Mouse (Mus musculus): Measurements from ENCODE around the gene Gm26992.
"Not testable (repeated sequence)": the region's sequence is repeated elsewhere in the genome, so short reads cannot be mapped to it uniquely, and the experiment has no call there.

The Gm26992 gene

DNA sequence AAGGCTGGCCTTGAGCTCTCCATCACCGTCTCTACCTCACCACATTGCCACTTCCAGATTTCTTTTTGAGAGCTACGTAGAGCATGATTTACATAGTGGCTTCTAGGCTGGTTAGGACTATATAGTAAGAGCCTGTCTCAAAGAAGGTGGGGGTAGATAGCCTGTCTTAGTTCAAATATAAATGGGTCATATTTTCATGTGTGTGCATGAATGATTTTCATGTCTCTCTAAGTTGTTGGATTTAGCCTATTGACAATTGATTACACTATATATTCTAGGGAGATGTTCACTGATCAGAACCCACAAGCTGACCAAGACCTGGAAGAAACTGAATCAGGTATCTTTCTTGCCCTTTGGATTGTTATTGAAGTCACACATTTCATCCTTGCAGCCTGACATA lies at the start of gene Gm26992:
Gm26992 (plus strand) TSS at position 301 of the 400 bp plus-strand sequence.
- DNase-seq (ENCODE audit: low spot score in 2 of 2): no peak

DNA sequence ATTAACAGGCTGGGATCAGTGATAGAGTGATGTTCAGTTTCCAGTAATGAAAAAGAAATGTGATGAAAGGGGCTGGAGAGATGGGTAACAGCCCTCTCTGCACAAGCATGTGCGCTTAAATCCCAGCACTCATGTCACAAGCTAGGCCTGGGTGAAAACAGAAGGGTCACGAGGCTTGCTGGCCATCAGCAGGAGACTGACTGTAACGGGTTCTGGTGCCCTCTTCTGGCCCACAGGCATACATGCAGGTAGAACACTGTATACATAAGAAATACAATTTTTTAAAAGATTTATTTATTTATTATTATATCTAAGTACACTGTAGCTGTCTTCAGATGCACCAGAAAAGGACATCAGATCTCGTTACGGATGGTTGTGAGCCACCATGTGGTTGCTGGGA lies 47.6 kb upstream of the Gm26992 start:
- DNase-seq (ENCODE audit: low spot score in 2 of 2): no peak

DNA sequence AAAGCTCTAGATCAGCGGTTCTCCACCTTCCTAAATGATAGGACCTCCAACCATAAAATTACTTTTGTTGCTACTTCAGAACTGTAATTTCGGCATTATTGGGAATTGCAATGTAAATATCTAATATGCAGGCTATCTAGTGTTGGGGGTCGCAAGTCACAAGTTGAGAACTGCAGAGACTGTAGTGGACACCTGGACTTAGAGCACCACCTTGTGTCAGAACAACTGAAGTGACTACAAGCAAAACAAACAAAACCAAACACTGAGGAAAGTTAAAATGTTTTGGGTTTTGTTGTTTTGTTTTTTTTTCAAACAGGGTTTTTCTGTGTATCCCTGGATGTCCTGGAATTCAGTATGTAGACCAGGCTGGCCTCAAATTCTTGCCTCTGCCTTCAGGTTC lies 37.3 kb upstream of the Gm26992 start:
- DNase-seq (ENCODE audit: low spot score in 2 of 2): no peak

DNA sequence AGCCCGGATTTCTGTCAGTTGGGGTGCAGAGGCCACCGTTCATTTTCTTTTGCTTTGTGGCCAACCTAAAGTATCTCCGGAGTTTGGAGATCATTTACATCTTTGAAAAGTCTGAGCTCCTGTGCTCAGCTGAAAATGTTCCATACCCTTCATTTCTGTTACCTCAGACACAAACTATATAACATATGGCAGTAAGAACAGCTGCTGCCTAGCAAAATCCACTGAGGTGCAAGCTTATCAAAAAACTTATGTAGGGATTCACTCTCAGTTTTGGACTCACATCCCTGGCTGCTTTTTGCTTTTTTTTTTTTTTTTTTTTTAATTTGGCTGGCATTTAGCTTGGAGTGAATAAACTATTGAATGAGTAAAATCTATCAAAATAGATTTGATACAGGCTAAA lies 33.7 kb upstream of the Gm26992 start:
- no peak for DNase-seq (ENCODE audit: low spot score in 2 of 2)

DNA sequence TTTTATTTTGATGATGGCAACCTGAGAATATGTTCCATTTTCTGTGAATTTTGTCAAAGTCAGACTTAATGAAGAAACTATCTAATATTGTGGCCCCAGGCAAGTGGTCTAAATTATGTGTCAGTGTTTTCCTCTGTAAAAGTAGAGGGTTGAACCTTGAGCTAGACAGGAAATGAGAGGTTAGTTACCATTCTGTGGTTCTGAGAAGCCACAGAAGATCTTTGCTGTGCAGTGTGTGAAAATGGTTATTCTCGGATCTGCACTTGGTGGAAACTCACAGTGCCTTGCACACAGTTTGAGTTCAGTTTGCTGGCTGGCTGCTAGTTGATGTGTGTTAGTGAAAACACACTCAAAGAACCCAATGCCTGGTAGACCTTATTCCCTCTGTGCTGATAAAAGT lies 28.0 kb upstream of the Gm26992 start:
- DNase-seq (ENCODE audit: low spot score in 2 of 2): peak; percentile 0 to 48

DNA sequence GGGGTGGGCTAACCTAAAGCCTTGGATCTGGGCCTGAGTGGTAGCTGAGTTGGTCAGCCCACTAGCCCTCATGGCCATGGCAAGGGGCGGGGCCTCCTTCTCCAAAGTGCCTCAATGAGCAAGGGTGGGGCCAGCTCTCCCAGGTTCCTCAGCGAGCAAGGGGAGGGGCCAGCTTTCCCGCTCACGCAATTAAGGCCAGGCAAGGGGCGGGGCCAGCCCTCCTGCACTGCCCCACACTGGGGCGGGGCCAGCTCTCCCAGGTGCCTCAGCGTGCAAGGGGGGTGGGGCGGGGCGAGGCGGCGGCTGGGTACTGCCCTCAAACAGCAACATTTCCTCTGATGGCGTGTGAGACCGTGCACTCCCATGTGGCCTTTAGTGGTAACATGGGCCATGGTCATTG lies 16.8 kb upstream of the Gm26992 start:
- DNase-seq (ENCODE audit: low spot score in 2 of 2): no peak

DNA sequence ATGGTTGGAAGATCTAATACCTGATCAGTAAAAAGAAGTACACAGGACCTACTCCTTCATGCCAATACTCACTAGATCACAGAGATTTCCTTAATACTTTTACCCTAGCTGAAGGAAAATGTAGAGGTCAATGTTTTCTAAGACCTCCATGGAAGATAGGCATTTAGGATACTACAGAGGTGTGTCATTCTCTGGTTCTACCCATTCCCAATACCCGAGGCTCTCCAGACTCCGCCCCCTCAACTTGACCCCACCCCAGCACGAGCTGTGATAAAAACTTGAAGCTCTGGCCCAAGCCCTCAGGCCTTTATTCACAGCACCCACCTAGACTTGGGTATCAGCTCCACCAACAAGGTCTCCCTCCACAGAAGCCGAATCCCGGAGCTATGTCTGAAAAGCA lies 7.6 kb upstream of the Gm26992 start, which contains the start of gene Tsx:
Tsx (plus strand) TSS at position 301 of the 400 bp plus-strand sequence.
- DNase-seq (ENCODE audit: low spot score in 2 of 2): no peak

DNA sequence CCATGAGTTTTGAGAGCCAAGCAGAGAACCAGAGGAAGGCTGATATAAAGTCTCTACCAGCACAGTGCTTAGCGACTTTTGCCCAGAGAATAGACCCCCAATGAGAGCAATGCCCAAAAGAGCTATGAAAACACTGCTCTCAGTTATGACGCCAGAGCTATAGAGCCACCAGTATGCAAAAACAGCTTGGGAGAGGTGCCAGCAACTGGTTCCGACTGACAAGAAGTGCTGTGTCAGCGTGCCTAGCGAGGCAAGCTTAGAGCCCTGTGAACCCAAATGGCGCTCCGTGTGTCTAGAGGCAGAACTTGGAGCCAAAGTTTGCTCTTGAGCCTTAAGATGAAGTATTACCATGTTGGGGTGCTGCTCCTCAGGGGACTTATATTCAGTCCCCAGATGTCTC lies 5.9 kb downstream of the Gm26992 start:
- no peak for DNase-seq (ENCODE audit: low spot score in 2 of 2)

DNA sequence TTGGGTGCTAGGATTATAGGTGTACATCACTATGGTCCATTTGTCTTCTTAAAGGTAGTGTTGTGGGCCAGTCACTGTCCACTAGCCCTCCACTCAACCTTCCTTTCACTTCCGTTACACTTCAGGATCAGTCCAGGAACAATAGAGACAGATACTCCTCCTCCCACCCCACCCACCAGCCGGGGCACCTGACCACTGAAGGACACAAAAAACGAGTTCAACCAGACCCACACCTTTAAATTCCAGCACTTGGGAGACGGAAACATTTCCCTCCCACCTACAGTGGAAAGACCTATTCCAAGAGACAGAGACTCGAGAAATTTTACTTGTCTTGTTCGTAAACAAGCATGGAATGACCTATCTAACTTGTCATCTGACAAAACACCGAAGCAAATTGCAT lies 10.5 kb downstream of the Gm26992 start:
- DNase-seq (ENCODE audit: low spot score in 2 of 2): no peak

DNA sequence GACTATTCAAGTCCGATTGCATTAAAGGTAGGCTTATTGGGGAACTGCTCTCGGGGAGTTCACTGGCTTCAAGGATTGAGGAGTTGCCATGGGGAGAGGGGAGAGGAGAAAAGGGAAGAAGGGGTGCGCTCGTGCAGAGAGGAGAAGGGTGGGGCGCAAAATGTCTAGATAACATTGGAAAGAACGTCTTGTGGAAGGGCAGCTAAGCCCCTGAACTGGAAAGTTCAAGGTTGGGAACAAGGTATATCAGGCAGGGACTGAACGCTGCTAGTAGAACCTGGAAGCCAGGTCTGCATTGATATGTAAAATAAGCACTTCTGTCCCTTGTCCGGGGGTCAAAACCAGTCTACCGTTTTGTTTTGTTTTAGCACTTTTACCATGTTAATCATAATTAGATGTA lies 16.2 kb downstream of the Gm26992 start:
- DNase-seq (ENCODE audit: low spot score in 2 of 2): no peak

DNA sequence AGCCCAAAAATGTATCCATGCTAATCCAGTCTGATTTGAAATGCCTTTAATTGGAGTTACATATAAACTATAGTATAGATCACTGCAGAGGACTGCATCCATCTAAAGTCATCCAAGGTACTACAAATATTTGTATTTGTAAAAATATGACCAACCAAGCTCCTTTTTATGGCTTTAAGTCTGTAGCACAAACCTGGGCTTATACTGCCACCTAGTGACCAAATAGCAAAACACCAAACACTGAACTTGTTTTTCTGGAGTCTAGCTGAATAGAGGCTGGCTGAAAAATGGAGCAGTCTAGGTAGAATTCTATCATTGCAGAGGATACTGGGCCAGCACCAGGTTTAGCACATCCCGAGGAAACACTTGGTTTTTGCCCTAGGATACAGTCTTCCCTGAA lies 19.0 kb downstream of the Gm26992 start:
- peak; percentile 22 to 49 for DNase-seq (ENCODE audit: low spot score in 2 of 2)

DNA sequence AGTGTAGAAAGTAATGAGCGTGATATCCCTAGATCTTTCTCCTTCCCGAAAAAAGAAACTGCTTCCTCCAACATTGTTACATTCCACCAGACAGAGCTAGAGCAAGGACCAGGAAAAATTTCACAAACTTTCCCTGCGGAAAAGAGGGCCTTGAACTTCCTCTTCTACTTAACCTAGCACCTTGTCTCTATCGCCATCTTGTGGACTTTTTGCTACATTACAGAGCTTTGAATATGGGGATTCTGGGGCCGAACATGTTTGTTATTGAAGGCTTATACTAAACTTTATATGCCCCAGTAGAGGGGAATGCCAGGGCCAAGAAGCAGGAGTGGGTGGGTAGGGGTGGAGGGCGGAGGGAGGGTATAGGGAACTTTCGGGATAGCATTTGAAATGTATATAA lies 21.9 kb downstream of the Gm26992 start:
- peak; percentile 8 to 29 for DNase-seq (ENCODE audit: low spot score in 2 of 2)

DNA sequence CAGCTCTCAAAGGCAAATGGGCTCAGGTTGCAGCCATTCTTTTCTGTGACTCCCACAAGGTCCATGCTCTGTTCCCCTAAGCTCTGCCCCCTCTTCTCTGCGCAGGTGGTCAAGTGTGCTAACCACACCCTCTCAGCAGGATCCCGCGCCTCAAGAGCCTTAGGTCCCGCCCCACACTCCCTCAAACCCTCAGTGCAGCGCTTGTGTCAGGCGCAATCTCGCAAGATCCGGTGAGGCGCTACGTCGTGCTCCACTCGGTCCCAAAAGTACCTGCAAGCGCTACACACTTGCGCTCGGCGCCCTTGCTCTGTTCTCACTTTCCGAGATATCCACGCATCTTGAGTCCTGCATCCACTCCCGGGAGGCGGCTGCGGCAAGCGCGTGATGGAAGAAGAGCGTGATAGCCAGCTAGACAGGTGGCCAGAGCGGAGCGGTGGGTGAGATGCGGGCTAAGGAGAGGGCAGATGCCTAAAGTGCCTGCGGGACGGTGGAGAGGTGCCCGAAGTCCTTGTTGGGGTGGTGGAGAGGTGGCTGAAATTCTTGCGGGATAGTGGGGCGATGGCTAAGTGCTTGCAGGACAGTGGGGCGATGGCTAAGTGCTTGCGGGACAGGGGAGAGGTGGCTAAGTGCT lies 25.8 kb downstream of the Gm26992 start:
- peak; percentile 5 to 63 for DNase-seq (ENCODE audit: low spot score in 2 of 2)

DNA sequence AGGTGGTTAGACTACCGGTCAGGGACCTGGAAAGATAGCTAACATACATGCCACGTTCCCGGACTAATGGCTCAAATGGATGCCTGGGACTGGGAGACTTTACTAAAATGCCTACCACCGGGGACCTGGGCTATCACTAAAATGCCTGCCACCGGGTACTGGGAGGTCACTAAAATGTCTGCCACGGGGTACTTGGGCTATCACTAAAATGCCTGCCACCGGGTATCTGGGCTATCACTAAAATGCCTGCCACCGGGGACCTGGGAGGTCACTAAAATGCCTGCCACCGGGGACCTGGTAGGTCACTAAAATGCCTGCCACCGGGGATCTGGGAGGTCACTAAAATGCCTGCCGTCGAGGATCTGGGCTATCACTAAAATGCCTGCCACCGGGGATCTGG lies 26.6 kb downstream of the Gm26992 start:
- peak in 1 of 2 experiments; percentile 14 for DNase-seq (ENCODE audit: low spot score in 2 of 2)

DNA sequence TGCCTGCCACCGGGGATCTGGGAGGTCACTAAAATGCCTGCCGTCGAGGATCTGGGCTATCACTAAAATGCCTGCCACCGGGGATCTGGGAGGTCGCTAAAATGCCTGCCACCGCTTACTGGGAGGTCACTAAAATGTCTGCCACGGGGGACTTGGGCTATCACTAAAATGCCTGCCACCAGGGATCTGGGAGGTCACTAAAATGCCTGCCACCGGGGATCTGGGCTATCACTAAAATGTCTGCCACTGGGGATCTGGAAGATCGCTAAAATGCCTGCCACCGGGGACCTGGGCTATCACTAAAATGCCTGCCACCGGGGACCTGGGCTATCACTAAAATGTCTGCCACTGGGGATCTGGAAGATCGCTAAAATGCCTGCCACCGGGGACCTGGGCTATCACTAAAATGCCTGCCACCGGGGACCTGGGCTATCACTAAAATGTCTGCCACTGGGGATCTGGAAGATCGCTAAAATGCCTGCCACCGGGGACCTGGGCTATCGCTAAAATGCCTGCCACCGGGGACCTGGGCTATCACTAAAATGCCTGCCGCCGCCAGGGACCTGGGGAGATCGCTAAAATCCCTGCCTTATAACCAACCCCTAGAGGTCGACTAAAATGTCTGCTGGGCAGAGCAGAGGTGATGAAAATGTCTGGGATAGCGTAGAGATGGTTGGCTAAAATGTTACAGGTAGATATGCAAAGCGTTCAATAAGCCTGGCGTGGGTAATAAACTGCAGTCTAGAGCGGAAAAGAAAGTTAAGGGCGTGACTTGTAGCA lies 27.3 kb downstream of the Gm26992 start:
- not testable (repeated sequence) for DNase-seq (ENCODE audit: low spot score in 2 of 2)

DNA sequence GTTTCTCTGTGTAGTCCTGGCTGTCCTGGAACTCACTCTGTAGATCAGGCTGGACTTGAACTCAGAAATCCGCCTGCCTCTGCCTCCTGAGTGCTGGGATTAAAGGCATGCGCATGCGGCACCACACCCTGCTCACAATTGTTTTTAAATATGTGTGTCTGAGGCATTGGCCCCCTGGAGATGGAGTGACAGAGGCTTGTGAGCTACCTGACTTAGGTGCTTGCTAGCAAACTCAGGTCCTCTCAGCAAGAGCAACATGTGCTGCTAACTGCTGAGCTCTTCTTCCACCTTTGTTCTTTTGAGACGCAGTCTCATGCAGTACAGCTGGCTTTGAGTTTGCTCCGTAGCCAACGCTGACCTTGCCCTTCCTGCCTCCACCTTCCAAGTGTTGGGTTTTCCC lies 31.0 kb downstream of the Gm26992 start:
- DNase-seq (ENCODE audit: low spot score in 2 of 2): no peak

DNA sequence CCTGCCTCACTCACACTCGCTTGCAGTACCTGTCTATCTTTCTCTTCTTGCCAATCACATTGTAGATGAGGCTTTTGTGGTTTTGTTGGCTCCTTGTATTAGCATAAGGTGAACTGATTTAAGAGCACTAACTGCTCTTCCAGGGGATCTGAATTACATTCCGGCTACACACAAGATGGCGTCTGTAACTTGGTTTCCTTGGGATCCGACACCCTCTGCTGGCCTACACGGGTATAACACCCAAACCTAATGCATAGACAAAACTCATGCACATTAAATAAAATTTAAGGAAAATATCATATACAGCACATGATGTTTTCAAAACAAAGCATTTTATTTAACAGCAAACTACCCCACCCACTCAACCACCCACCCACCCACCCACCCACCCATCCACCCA lies 38.2 kb downstream of the Gm26992 start:
- DNase-seq (ENCODE audit: low spot score in 2 of 2): no peak

DNA sequence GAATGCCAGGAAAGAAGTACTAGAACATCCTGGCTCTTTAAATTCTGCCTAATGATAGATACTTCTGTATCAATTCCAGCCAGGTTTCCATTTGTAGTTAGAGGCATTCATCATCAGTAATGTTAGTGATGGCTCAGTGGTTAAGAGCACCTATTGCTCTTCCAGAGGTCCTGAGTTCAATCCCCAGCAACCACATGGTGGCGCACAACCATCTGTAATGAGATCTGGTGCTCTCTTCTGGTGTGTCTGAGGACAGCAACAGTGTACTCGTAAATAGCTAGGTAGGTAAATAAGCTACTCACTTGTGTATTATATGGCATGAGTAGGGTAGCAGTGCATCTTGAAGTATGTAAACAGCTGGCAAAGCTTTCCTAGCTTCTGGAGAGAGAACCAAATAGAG lies 47.2 kb downstream of the Gm26992 start:
- DNase-seq (ENCODE audit: low spot score in 2 of 2): no peak

DNA sequence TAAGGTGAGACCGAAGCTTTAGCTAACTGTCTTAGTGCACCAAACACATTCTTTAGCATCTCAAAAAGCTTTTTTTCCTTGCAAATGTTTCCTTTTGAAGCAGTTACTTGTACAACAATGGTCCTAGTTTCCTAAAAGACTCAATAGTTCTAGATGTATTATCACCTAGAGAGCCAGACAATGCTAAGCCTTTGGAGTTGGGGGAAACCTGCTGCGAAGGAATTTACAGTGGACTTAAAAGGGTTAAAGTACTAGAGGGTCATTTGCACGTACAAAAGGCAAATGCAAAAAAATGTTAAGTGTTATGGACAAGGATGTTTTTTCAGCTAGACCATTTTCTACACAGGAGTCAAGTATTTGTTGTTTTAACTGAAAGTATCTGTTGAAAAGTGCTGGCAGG lies 50.5 kb downstream of the Gm26992 start:
- DNase-seq (ENCODE audit: low spot score in 2 of 2): no peak

DNA sequence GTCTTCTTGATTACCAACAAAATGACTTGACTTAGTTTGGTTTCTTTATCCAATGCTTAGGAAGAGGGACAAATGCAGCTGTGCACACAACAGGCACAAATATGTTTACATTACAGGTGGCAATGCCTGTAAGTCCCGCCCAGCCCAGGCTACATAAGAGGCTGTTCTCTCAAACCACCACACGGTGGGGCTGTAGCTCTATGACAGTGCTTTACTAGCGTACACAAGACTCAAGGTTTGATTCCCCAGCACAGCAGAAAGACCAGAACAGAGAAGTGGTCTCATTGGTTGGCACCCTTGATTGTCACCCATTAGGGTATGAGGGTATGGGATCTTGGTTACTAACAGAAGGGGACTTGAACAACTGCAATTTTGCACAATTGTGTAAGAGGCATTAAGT lies 55.7 kb downstream of the Gm26992 start:
- peak; percentile 69 to 71 for DNase-seq (ENCODE audit: low spot score in 2 of 2)

DNA sequence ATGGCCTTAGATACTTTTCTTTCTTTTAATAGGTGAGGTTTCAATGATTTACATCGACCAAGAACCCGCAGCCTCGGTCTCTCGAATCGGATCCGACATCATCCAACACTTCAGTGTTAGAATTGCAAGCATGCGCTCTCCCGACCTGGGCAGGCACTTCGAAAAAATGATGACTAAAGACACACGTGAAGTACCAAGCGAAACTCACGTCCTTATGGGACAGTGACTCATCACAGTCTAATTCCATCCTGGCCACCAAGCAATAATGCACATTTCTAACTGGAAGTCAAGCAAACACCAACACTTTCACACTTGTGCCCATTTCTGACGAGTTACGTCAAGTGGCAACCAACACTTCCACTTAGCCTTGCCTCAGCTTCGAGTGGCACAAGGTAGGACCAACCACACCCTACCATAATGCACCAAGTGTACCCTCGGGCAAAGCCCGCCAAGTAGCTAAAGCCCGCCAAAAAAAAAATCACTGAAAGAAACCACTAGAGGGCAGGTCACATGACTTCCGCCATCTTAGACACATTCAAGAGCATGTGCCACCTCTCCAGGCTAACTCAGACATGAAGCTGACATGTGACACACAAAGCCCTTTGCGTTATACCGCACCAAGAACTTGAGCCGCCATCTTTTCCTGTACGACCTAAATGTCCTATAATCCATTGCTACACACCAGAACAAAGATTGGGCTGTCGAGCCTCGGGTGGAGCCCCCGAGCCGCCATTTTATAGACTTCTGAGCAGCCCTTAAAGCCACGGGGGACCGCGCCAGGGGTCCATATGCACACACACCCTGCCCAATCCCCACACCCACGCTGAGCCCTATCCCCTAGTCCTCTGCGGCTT lies 59.7 kb downstream of the Gm26992 start:
- DNase-seq (ENCODE audit: low spot score in 2 of 2): peak in 1 of 2 experiments; percentile 79

DNA sequence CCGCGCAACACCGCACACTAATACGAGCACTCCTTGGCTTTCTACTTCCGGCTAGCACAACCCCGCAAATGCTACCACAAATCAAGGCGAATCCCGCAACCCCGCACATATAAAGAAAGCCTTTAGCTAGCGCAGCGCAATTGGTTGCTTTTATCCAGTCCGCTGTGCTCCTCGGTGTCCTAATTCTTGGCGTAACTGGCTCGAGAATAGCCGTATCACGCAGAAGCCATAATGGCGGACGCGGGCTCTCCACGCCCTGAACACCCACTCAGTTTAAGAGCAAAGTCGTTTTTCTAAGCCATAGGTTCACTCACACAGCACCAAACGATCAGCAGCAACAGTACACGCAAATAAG lies 60.3 kb downstream of the Gm26992 start:
- DNase-seq (ENCODE audit: low spot score in 2 of 2): no peak

DNA sequence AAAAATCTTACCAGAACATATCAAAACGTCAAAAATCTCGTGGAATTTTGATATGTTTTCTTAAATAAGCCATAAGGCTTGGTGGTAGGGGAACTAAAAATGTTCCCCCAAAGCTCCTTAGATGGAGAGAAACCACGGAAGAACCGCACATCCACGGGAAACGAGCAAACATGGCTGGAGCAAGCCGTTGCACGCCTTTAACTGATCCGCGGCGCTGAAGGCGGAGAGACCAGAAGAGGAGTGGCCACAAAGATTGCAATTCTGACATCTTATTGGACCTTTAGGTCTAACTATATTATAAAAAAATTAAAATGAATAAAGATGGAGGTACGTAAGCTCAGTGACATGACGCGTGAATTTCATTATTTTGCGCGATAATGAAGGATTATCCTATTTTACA lies 61.2 kb downstream of the Gm26992 start:
- peak in 1 of 2 experiments; percentile 39 for DNase-seq (ENCODE audit: low spot score in 2 of 2)
